Mouse (Mus musculus) fat pad, adult 2 months (tissue): ENCODE results near the gene Edn3.

Experiments
- DNase-seq: peaks from one replicate; pipeline ENCODE4 v3.0.0-alpha.2; 2011; ENCODE audit warnings: low read depth, low spot score; ENCODE audit errors: extremely low read depth

Edn3 gene

DNA sequence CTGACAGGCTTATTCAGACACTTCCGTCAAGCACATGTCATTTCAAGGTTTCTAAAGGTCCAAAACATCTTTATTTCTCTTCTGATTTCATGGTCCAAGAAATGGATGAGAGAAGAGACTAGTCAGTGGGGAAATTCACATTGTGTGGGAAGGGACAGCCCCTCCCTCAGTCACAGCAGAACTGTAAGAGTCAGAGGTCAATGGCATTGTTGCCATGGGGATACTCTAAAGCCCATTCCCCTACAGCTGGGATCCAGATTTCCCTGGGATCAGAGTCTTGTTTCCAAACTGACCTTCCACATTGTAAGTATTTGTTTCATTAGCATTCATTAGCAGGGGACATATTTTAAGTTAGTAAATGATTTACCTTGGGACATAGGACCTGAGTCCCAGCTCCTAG, 32.8 kb downstream of the Edn3 start:
- no peak for DNase-seq

DNA sequence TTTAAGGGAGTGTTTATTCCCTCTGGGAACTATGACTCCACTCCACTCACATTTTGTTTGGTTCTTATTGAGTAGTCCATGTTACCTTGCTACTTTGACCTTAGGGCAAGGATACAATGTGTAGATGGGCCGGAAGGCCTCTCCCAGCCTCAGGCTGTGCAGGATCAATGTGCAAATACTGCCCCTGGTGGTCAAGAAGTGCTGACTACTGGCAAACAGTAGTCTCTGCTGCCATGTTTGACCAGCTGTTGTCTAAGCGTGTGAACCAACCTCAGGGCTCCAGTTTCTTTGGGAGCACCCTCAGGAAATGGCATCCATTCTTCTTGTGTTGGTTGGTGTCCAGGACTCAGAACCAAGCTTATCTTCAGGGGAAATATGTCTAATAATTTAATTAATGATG, 36.6 kb downstream of the Edn3 start:
- no peak for DNase-seq

DNA sequence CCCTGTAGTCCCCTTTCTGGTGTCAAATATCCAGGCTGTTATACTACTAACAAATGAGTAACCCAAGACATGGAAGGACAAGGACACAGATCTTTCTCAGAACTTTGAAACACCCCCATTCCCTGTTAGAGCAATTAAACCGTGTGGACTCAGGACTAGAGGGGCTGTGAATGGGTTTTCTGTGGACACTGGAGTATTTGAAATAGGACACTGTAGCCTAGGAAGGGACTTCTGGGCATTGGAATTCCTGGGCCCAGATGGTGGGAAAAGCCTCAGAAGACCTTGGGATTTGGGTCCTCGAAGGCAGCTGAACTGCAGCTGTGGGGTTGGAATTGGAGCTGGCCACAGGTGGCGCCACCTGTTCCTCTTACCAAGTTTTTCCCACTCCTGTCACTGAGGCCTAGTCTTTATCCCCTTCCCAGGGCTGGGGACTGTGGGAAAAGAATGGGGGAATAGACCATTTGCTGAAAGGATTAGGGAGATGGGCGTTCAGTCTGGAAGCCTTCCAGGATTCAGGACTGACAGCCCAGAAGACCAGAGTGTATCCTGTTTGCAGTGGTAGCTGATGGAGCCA, 37.2 kb downstream of the Edn3 start:
- DNase-seq = no peak

DNA sequence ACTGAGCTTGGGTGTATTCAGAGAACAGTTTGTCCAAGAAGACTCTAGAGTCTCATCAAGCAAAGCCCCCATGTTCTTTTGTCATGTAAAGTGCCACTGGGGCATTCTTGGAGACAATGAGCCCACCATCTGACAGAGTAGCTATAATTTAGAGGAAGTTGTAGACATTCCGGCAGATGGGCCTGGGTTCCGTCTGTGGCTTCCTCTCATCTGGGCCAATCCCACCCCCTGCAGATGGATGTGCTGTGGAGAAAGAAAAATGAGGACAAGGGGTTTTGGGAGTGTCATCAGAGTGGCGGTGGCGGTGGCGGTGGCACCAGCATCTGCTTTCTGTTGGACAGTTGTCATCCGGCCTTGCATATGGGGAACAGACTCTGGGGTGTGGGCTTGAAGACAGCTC, 42.0 kb downstream of the Edn3 start:
- DNase-seq = no peak

DNA sequence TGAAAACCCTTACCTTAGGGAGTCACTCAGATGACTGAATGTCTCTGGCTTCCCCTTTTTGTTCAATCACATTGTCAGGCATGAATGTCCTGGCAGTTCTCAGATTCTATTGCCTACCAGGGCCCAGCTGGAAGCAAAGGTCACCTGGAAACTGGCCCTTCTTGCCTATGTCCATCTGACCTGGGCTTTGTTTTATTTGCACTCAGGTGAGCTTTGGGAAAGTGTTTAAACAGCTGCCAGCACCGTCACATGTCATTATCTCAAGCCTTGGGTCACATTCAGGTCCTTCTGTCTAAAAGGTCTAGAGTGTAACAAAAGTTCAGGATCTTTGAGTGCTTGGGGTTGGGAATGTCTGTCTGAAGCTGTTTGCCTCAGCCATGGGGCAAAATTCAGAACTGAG, 43.2 kb downstream of the Edn3 start:
- no peak for DNase-seq

DNA sequence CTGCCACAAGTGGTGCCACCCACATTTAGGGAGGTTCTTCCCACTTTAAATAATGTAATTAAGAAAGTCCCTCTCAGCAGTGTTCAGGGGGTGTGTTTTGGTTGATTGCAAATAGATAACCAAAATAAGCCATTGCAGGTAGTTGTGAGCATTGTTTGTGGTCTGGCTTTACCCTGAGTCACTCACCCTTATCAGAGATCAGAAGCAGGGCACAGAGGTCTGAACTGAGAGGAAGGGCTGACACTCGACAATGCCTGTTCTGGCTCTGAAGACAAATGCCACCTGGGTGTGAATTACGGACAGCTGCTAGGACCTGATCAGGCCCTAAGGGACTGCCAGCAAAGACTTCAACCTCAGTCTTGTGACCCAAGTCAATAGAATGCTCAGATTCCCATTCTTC, 47.5 kb downstream of the Edn3 start:
- no peak for DNase-seq

DNA sequence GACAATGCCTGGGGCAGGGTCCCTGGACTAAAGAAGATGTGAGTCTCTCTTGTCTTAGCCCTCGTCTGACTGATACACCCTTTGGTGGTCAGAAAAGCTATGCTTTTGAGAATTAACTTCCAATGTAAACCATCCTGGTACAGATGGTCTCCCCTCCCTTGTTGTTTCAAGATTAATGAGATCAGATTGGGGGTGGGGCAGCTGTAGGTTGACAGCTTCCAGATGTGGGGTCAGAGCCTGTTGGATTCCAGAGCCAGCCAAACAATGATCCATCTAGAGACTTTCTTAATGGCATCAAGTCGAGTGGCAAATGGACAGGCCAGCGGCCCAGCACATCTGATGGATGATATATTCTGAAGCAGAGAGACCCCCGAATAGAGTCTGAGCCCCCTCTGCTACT, 48.9 kb downstream of the Edn3 start:
- no peak for DNase-seq

DNA sequence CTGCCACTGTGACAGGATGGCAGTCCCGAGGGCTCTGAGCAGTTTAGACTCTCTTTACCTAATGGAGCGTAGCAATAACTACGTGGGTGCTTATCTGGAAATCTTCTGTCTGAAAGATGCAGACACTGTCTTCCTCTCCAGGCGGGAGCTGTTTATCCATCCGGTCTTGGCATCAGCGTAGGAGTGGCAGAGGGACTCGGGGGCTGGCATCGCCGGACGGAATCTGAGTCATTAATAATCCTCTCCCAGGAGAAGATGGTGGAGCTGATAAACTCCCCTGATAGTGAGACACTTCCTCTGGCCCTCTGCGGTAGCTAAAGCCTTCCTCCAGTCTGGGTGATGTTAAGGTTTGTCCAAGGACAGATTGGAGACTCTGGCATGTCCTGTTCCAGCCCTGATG, 52.9 kb downstream of the Edn3 start:
- no peak for DNase-seq

DNA sequence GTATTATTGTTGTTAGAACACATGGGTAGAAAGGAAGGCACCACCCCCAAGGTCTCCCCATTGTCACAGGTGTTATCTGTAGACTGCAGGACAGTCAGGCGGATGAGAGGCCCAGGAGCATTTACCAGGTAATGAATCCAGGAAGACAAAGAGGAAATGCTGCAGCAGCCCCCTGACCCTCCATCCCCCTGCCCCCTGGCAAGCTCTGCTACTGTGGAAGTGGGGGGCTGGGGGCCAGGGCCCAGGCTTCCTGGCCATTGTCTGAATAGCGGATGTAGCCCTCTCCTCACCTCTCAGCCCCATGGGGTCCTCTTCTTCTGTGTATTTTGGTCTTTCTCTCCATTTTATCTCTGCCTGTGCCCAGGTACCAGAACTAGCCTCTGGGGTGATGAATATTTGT, 55.7 kb downstream of the Edn3 start:
- no peak for DNase-seq

DNA sequence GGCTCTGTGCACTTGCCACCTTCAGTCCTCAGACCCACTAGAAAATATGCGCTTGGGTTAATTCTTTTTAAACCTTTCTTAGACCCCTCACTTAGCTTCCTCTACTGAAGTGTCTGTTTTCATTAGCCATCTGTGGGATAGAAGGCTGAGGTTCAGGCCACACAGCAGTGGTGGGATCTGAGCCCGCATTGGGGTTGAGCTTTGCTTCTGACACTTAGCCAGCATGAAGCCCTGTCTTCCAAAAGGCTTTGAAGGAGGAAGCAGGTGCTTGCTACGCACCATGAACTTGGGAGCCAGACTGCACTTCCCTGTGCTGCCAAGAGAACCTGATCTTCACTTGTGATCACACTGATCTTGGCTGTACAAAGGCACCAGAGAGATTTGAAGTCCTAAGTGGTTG, 59.9 kb downstream of the Edn3 start:
- DNase-seq = no peak

DNA sequence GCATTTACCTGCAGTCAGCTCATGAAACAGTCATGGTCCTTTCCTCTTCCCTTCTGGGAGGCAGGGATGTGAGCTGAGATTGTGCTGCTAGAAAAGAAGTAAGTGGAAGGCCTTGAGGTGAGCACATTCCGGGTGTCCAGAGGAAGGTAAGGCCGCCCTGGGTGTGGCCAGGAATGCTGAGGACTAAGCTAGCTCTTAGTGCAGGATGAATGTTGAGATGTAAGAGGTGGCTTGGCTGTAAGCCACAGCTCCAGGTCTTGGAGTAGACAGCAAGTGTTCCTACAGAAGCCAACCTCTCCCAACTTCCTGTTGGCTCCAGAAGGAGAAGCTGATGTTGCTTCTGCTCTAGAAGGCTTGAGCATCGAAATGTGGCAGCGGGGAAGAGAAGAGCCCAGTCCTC, 67.4 kb downstream of the Edn3 start:
- DNase-seq = no peak

DNA sequence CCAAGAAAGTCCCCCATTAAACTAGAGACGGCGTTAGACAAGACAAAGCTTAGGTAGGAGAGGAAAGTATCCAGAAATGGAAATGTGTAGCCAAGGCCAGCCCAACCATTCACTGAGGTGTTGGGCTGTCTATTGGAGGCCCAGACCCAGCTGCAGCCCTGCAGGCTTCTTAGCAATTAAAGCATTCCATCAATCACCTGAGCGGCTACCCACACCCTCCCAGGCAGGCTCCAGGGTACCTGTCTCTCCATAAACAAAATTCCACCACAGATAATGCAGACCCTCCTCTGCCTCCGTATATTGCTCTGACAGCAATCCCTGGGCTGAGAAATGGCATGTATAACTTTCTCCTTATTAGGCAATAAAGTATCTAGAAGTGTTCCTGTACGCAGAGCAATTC, 73.2 kb downstream of the Edn3 start:
- no peak for DNase-seq
